Mouse (Mus musculus) mesoderm, embryonic 11.5 days (tissue): Measurements from ENCODE around the gene Hs3st2.

Experiments used
- DNase-seq: peaks from one replicate; pipeline ENCODE4 v3.0.0-alpha.2; 2012; ENCODE audit warnings: low read depth, low spot score

Hs3st2 gene

DNA sequence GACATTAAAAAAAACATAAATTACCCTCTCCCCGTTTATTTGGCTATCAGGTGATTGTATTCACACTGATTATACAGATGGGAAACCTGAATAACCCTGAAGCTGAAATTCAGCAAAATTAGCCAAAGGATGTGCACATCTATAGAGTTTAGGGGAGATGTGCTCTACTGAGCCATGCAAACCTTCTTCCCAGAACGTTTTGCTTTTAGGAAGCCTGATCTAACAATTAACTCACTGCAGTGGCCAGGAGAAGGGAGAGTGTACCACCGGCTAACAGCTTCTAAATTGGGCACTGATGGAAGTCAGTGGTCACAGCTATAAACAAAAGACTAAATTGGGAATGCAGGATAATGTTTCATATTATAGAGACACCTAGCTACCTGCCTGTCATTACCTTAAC, 66.4 kb downstream of the Hs3st2 start:
- no peak for DNase-seq

GRCm38 (mm10) chr7:121460626-121461025, 69.0 kb downstream of the Hs3st2 start:
- DNase-seq: no peak

DNA sequence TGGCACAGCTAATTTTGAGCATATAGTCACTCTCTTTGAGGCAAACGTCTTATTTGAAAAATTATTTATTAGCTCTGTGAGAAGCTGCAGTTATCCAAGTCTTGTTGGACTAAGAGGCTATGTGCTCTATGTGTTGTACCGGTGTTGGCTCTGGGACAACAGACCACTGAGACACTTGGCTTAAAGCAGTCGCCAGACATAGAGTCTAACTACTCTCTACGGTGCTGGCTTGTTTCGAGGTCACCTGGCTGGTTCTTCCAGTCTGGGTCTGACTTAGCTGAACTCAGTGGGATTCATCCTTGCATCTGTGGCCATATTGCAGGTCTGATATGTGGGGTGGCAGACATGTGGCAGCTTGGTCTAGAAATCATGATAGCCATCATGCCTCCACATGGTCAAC, 72.8 kb downstream of the Hs3st2 start:
- no peak for DNase-seq

- DNase-seq: no peak
These were observed 73.5 kb downstream of the Hs3st2 start for GRCm38 (mm10) chr7:121465111-121465510.

- no peak for DNase-seq
These were observed 74.7 kb downstream of the Hs3st2 start for GRCm38 (mm10) chr7:121466331-121466730.

DNA sequence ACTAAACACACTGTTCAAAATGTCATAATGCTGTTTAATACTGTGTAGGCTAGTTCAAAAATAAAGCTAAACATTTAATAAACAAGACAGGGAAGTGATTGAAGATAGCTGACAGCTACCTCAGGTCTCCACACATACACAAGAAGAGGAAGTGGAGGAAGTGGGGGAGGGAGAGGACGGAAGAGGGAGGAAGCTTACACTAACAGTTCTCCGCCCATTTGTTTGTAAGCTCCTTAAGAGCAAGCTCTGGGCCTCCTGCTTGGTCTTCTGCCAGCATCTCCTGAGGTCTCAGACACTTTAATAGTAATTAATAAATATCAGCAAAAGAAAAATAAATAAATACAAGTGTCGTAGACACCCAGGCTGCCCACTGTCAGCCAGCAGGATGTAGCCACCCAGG, 77.8 kb downstream of the Hs3st2 start:
- DNase-seq: no peak

- DNase-seq: no peak
These were observed 86.6 kb downstream of the Hs3st2 start for GRCm38 (mm10) chr7:121478302-121478701.

GRCm38 (mm10) chr7:121480106-121480505, 88.4 kb downstream of the Hs3st2 start:
- DNase-seq: no peak

DNA sequence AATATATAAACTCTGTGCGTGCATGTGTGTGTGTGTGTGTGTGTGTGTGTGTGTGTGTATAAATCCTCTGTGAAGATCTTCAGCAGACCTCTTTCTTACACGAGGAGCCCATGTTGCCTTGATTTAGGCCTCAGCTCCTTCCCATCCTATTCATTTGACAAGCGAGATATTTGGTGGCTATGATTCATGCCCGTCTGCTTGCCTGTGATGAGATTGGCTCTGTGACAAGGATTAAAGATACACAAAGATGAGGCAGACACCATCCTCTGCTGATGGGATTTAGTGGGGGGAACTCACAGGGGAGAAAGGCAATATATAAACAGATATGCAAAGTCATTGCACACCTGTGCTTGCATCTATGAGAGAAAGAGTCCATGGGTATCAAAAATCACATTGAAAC, 92.9 kb downstream of the Hs3st2 start:
- no peak for DNase-seq

- peak; percentile 22 for DNase-seq
These were observed 93.6 kb downstream of the Hs3st2 start for GRCm38 (mm10) chr7:121485266-121485665.

GRCm38 (mm10) chr7:121487291-121487690, 95.6 kb downstream of the Hs3st2 start:
- no peak for DNase-seq

DNA sequence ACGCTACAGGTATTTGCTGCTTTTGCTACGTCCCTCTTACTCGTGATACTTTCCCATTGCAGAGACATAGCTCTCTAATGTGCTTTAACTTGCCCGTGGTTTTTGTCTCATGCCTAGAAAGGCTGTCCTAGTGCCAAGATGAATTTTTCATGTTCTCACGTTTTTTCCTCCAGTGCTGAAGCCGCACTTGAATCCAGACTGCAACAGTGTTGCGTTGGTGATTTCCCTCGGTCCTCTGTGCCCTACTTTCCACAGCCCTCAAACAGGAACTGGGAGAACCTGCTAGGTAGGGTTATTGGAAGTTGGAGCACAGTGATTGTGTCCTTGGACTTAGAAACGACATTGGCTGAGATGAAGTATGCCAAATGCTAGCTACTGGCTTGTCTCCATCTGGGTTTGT, 97.7 kb downstream of the Hs3st2 start:
- DNase-seq: no peak

DNA sequence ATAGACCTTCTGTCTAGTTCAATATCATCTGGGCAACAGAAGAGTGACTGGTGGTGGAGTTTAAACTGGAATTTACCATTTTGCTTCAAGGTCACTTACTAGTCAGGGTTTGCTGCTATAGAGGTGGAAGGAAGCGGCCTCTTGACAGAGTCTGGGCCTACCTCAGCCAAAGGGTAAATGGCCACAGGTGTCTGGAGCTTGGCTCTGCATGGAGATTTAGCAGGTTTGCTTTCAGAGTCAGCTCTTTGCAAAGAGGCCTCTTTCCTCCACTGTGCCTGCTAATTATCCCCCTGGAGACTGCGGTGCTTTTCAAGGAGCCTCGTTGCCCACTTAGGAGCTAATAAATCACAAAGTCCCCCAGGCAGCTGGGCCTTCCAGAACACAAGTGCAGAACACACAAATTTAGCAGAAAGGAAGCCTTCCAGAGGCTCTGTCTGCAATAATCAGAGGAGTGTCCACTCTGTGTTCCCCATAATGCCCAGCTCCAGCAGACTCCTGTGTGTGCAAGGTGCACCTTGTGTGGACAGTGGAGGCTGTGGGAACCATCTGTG, 99.9 kb downstream of the Hs3st2 start:
- peak; percentile 27 for DNase-seq

DNA sequence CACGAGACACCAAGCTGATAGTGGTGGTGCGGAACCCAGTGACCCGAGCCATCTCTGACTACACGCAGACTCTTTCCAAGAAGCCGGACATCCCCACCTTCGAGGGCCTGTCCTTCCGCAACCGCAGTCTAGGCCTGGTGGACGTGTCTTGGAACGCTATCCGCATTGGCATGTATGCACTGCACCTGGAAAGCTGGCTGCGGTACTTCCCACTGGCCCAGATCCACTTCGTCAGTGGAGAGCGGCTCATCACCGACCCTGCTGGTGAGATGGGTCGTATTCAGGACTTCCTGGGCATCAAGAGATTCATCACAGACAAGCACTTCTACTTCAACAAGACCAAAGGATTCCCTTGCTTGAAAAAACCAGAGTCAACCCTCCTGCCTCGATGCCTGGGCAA, 108.9 kb downstream of the Hs3st2 start:
- no peak for DNase-seq

- DNase-seq: no peak
These were observed 110.0 kb downstream of the Hs3st2 start for GRCm38 (mm10) chr7:121501666-121502065.

GRCm38 (mm10) chr7:121516727-121517126, 125.1 kb downstream of the Hs3st2 start:
- DNase-seq: no peak

- DNase-seq: no peak
These were observed 125.5 kb downstream of the Hs3st2 start for GRCm38 (mm10) chr7:121517165-121517591.

- DNase-seq: no peak
These were observed 130.5 kb downstream of the Hs3st2 start for GRCm38 (mm10) chr7:121522125-121522524.

GRCm38 (mm10) chr7:121529023-121529422, 137.4 kb downstream of the Hs3st2 start:
- DNase-seq: no peak

DNA sequence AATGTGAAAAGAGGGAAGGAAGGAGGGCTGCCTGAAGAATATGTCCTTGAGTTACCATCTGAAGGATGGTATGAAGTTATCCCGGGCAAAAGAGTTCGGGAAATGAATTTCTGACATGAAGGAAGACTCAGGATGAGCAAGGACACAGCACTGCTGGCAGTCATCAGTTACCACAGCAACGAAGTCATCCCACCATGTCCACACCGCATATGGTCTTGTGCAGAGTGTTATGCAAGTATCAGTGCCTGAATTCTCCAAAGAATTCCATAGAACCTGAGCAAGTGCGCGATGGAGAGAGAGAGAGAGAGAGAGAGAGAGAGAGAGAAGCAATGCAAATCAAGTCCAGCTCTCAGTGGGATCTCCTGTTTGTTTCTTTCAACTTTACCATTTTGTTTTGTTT, 142.0 kb downstream of the Hs3st2 start:
- no peak for DNase-seq

GRCm38 (mm10) chr7:121534386-121534785, 142.7 kb downstream of the Hs3st2 start:
- no peak for DNase-seq

DNA sequence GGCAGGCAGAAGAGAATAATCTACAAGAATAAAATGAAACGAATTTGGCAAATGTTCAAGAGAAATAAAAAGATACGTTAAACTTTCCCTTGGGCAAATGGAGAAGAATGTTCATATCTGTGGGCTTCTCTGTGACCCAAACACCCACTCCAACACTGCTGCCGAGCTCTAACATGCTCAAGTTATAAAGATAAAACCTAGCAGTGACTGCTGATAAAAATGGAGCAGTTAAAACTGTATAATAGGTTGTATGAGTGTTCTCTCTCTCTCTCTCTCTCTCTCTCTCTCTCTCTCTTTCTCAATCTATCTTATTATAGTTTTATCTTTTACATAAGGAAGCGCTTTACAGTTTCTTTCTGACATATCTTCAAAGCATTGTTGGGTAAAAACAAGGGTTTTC, 144.3 kb downstream of the Hs3st2 start:
- DNase-seq: no peak

GRCm38 (mm10) chr7:121539405-121540275, 148.0 kb downstream of the Hs3st2 start:
- no peak for DNase-seq
